Mouse (Mus musculus) heart, embryonic 14.5 days (tissue): ENCODE data around the gene Alppl2. TPM values are rescaled to one million over a fixed set of nuclear protein-coding genes. Genes with fewer than 3 reads are reported as not detected.
A peak's percentile ranks its signal among the peaks of the same experiment; 100 is the strongest.

Experiments
- ATAC-seq: fragments of 200-750 bp; cut with Nextera tagmentation; 2 replicates; pipeline ENCODE4 v1.8.0; 2017; ENCODE audit warnings: low read depth, moderate TSS enrichment; ENCODE audit not compliant: insufficient number of reproducible peaks, insufficient read depth, low FRiP score
- H3K27ac ChIP-seq, 2 experiments: fragments of 200-500 bp in 1 of 2; fragments of 300-500 bp in 1 of 2; sonication (generic) in 1 of 2; replicated peaks in 1 of 2; 2 replicates each; pipeline ENCODE4 v1.5.1; 2012 to 2014; ENCODE audit warnings: low read depth in 2 of 2, low read length in 2 of 2, control low read depth in 1 of 2, mild to moderate bottlenecking in 1 of 2, mixed read lengths in 1 of 2; ENCODE audit not compliant: control insufficient read depth in 1 of 2, insufficient read depth in 1 of 2
- H3K27me3 ChIP-seq: fragments of 300-500 bp; sonication (generic); 2 replicates; pipeline ENCODE4 v1.6.1; 2014; ENCODE audit warnings: mild to moderate bottlenecking, low read length, control low read depth; ENCODE audit not compliant: control insufficient read depth, insufficient read depth
- H3K36me3 ChIP-seq: fragments of 300-500 bp; sonication (generic); 2 replicates; pipeline ENCODE4 v1.6.1; 2014; ENCODE audit warnings: mild to moderate bottlenecking, control low read depth, low read length, mixed read lengths; ENCODE audit not compliant: control insufficient read depth, insufficient read depth
- H3K4me1 ChIP-seq, 2 experiments: fragments of 200-500 bp in 1 of 2; fragments of 300-500 bp in 1 of 2; sonication (generic) in 1 of 2; 2 replicates each; pipeline ENCODE4 v1.6.1; 2012 to 2014; ENCODE audit warnings: low read length in 2 of 2, control low read depth in 1 of 2, mixed read lengths in 1 of 2; ENCODE audit not compliant: control insufficient read depth in 2 of 2, insufficient read depth in 2 of 2
- H3K4me2 ChIP-seq: fragments of 300-500 bp; sonication (generic); 2 replicates; pipeline ENCODE4 v1.6.1; 2014; ENCODE audit warnings: mild to moderate bottlenecking, low read length
- H3K4me3 ChIP-seq, 2 experiments: fragments of 200-500 bp in 1 of 2; fragments of 300-500 bp in 1 of 2; sonication (generic) in 1 of 2; 2 replicates each; pipeline ENCODE4 v1.5.1; 2012 to 2014; ENCODE audit warnings: low read length in 2 of 2, mild to moderate bottlenecking in 2 of 2, control low read depth in 1 of 2, low read depth in 1 of 2, moderate library complexity in 1 of 2; ENCODE audit not compliant: control insufficient read depth in 1 of 2, insufficient read depth in 1 of 2
- H3K9ac ChIP-seq: fragments of 300-500 bp; sonication (generic); 2 replicates; pipeline ENCODE4 v1.6.1; 2014; ENCODE audit warnings: mild to moderate bottlenecking, low read length
- H3K9me3 ChIP-seq: fragments of 300-500 bp; sonication (generic); 2 replicates; pipeline ENCODE4 v1.6.1; 2016; ENCODE audit warnings: low read length, control low read depth; ENCODE audit not compliant: control insufficient read depth
- WGBS: fragments of 180-500 bp; shearing (Covaris S2); extraction: QIAGEN DNeasy Blood & Tissue Kit; methylation state at CpG from one replicate; pipeline ENCODE4 v1.1.7; 2014; 5-methylcytosine and 5-hydroxymethylcytosine counted together
- polyA plus RNA-seq: library from polyadenylated mRNA; unstranded; fragments of >200 nt; fragmentation: Nextera tagmentation; extraction: Ambion mirVana; gene quantifications from 2 replicates; pipeline ENCODE4 v1.2.1, GENCODE M21; 2014

Alppl2 gene
- not detected in 2 replicates for polyA plus RNA-seq

- Histone ChIP-seq H3K4me1 (no peaks in the 10 kb centered on the region), H3K4me2 (no peak within 1 kb of the TSS), H3K27ac (no peak within 1 kb of the TSS), H3K4me3 (no peak within 1 kb of the TSS), H3K9ac (no peak within 1 kb of the TSS), H3K27me3 (no peaks in the 10 kb centered on the region), H3K9me3 (no peaks in the 10 kb centered on the region), H3K36me3 (no peaks in the 10 kb centered on the region)
- WGBS, result 68% methylated on average over 4 of the region's 4 CpGs
- ATAC-seq, result no peak
Observed at GRCm38 (mm10) chr1:87089828-87090227, at the start of gene Alppl2. Alppl2 (minus strand) TSS chr1:87089928.

GRCm38 (mm10) chr1:87131803-87132202 is 42.1 kb upstream of the Alppl2 start:
- no peak for ATAC-seq

GRCm38 (mm10) chr1:87127206-87128030 is 37.7 kb upstream of the Alppl2 start:
- peaks cover 45% of the 10 kb centered on the region for H3K27me3 ChIP-seq
- H3K9me3 ChIP-seq, result no peaks in the 10 kb centered on the region
- H3K4me2 ChIP-seq, result peak overlapping the region; percentile 53
- 7% methylated on average over 38 of the region's 43 CpGs for WGBS
- ATAC-seq, result no peak
- no peak overlapping the region for H3K27ac ChIP-seq
- H3K4me1 ChIP-seq, result peaks cover 0 to 4% of the 10 kb centered on the region in 2 experiments; a peak in 1 of 4 replicates
- H3K36me3 ChIP-seq, result no peaks in the 10 kb centered on the region
- H3K9ac ChIP-seq, result no peak overlapping the region
- peak overlapping the region; percentile 20; a peak in 3 of 4 replicates for H3K4me3 ChIP-seq

More at GRCm38 (mm10) chr1:87131803-87132202, 42.1 kb upstream of the Alppl2 start:
- Histone ChIP-seq H3K36me3 (no peaks in the 10 kb centered on the region), H3K4me2 (no peak overlapping the region), H3K4me1 (peaks cover 0 to 4% of the 10 kb centered on the region in 2 experiments; a peak in 1 of 4 replicates), H3K27me3 (peaks cover 28% of the 10 kb centered on the region), H3K9me3 (no peaks in the 10 kb centered on the region), H3K9ac (no peak overlapping the region), H3K27ac (no peak overlapping the region), H3K4me3 (no peak overlapping the region)
- WGBS, result 69% methylated on average over 4 of the region's 4 CpGs

- H3K4me2 ChIP-seq, result no peak within 1 kb of the TSS
- 76% methylated on average over 6 of the region's 6 CpGs for WGBS
- no peaks in the 10 kb centered on the region for H3K9me3 ChIP-seq
- peaks cover 45% of the 10 kb centered on the region for H3K27me3 ChIP-seq
- H3K4me1 ChIP-seq, result peaks cover 0 to 4% of the 10 kb centered on the region in 2 experiments; a peak in 1 of 4 replicates
- no peak within 1 kb of the TSS for H3K27ac ChIP-seq
- H3K36me3 ChIP-seq, result no peaks in the 10 kb centered on the region
- no peak within 1 kb of the TSS for H3K4me3 ChIP-seq
- no peak within 1 kb of the TSS for H3K9ac ChIP-seq
- ATAC-seq, result no peak
Observed at GRCm38 (mm10) chr1:87124673-87125072, 34.9 kb upstream of the Alppl2 start, which contains the start of gene Akp3. Akp3 (plus strand) TSS chr1:87124973.

GRCm38 (mm10) chr1:87114784-87115183 is 25.1 kb upstream of the Alppl2 start:
- WGBS, result 55% methylated on average over 1 of the region's 1 CpGs
- no peak overlapping the region for H3K9ac ChIP-seq
- no peak for ATAC-seq

GRCm38 (mm10) chr1:87111719-87112354 is 22.1 kb upstream of the Alppl2 start:
- H3K27me3 ChIP-seq, result no peaks in the 10 kb centered on the region
- no peaks in the 10 kb centered on the region for H3K36me3 ChIP-seq
- no peak overlapping the region for H3K9ac ChIP-seq
- 45% methylated on average over 9 of the region's 9 CpGs for WGBS
- H3K9me3 ChIP-seq, result no peaks in the 10 kb centered on the region
- ATAC-seq, result no peak
- H3K4me2 ChIP-seq, result no peak overlapping the region
- no peak overlapping the region for H3K27ac ChIP-seq
- H3K4me1 ChIP-seq, result no peaks in the 10 kb centered on the region
- H3K4me3 ChIP-seq, result no peak overlapping the region

More at GRCm38 (mm10) chr1:87114784-87115183, 25.1 kb upstream of the Alppl2 start:
- Histone ChIP-seq H3K4me1 (no peaks in the 10 kb centered on the region), H3K27ac (no peak overlapping the region), H3K4me2 (no peak overlapping the region), H3K4me3 (no peak overlapping the region), H3K36me3 (no peaks in the 10 kb centered on the region), H3K9me3 (no peaks in the 10 kb centered on the region), H3K27me3 (no peaks in the 10 kb centered on the region)

GRCm38 (mm10) chr1:87108564-87108963 is 18.8 kb upstream of the Alppl2 start:
- 88% methylated on average over 4 of the region's 4 CpGs for WGBS
- Histone ChIP-seq H3K4me3 (no peak overlapping the region), H3K9me3 (no peaks in the 10 kb centered on the region), H3K4me1 (no peaks in the 10 kb centered on the region), H3K9ac (no peak overlapping the region), H3K36me3 (no peaks in the 10 kb centered on the region), H3K27ac (no peak overlapping the region), H3K27me3 (no peaks in the 10 kb centered on the region), H3K4me2 (no peak overlapping the region)
- no peak for ATAC-seq
